Mouse (Mus musculus): ENCODE measurements around the gene Fam71d. TPM values are rescaled to one million over a fixed set of nuclear protein-coding genes. Genes with fewer than 3 reads are reported as not detected.

Gene Fam71d
- polyA plus RNA-seq, 1 experiment, result not detected

GRCm38 (mm10) chr12:78761979-78762378 is 70.6 kb downstream of the Fam71d start:
- peaks cover 9% of the 10 kb centered on the region for H3K36me3 ChIP-seq (replicated peaks; ENCODE audit: low read length)
- no peaks in the 10 kb centered on the region for H3K9me3 ChIP-seq
- no peak overlapping the region for H3K4me3 ChIP-seq (replicated peaks)
- peaks cover 12% of the 10 kb centered on the region; the same call in 1 of the 2 replicates for H3K4me1 ChIP-seq
- TF ChIP-seq FLI1 (IDR thresholded peaks at IDR 0.05; ENCODE audit: low read length), result no peak
- no peak for TF ChIP-seq GATA1 (IDR thresholded peaks at IDR 0.05; ENCODE audit: borderline replicate concordance, low read length)
- no peaks in the 10 kb centered on the region for H3K27me3 ChIP-seq (replicated peaks)

- H3K4me1 ChIP-seq, result peaks cover 39% of the 10 kb centered on the region
- no peaks in the 10 kb centered on the region for H3K27me3 ChIP-seq (replicated peaks)
- no peak overlapping the region for H3K4me3 ChIP-seq (replicated peaks)
- TF ChIP-seq FLI1 (IDR thresholded peaks at IDR 0.05; ENCODE audit: low read length), result no peak
- no peak for TF ChIP-seq GATA1 (IDR thresholded peaks at IDR 0.05; ENCODE audit: borderline replicate concordance, low read length)
- no peaks in the 10 kb centered on the region for H3K9me3 ChIP-seq
- H3K36me3 ChIP-seq (replicated peaks; ENCODE audit: low read length), result peaks cover 8% of the 10 kb centered on the region
These were observed 77.8 kb downstream of the Fam71d start for GRCm38 (mm10) chr12:78769031-78769713.

- H3K4me1 ChIP-seq, result peaks cover 43% of the 10 kb centered on the region
- no peaks in the 10 kb centered on the region for H3K27me3 ChIP-seq (replicated peaks)
- H3K36me3 ChIP-seq (replicated peaks; ENCODE audit: low read length), result peaks cover 6% of the 10 kb centered on the region
- no peaks in the 10 kb centered on the region for H3K9me3 ChIP-seq
- H3K4me3 ChIP-seq (replicated peaks), result peak overlapping the region; percentile 3
- TF ChIP-seq FLI1 (IDR thresholded peaks at IDR 0.05; ENCODE audit: low read length), result no peak
These were observed 81.9 kb downstream of the Fam71d start for GRCm38 (mm10) chr12:78773211-78773610.

GRCm38 (mm10) chr12:78777916-78778315 is 86.6 kb downstream of the Fam71d start:
- TF ChIP-seq FLI1 (IDR thresholded peaks at IDR 0.05; ENCODE audit: low read length), result no peak
- no peak for TF ChIP-seq GATA1 (IDR thresholded peaks at IDR 0.05; ENCODE audit: borderline replicate concordance, low read length)
- H3K27me3 ChIP-seq (replicated peaks), result no peaks in the 10 kb centered on the region
- H3K4me3 ChIP-seq (replicated peaks), result no peak overlapping the region
- H3K36me3 ChIP-seq (replicated peaks; ENCODE audit: low read length), result peaks cover 17% of the 10 kb centered on the region
- no peaks in the 10 kb centered on the region for H3K9me3 ChIP-seq
- H3K4me1 ChIP-seq, result peaks cover 27% of the 10 kb centered on the region

- Histone ChIP-seq H3K27me3 (replicated peaks) (no peaks in the 10 kb centered on the region), H3K9me3 (no peaks in the 10 kb centered on the region), H3K4me3 (replicated peaks) (no peak overlapping the region), H3K36me3 (replicated peaks; ENCODE audit: low read length) (peaks cover 17% of the 10 kb centered on the region), H3K4me1 (peaks cover 21% of the 10 kb centered on the region)
- TF ChIP-seq FLI1 (IDR thresholded peaks at IDR 0.05; ENCODE audit: low read length) (no peak), GATA1 (IDR thresholded peaks at IDR 0.05; ENCODE audit: borderline replicate concordance, low read length) (no peak)
These were observed 87.2 kb downstream of the Fam71d start for GRCm38 (mm10) chr12:78778423-78779067.

Other genes starting within 250 kb of the Fam71d start
- 1.6 TPM in 1 of 2 replicates, not detected in the other for gene Mpp5, start 57.4 kb downstream of the Fam71d start, polyA plus RNA-seq (2012; ENCODE audit: insufficient read depth, low replicate concordance)
- 0.60 and 8.3 TPM in 2 replicates for gene Atp6v1d, start 170.1 kb downstream of the Fam71d start, polyA plus RNA-seq (2012; ENCODE audit: insufficient read depth, low replicate concordance)
- gene Eif2s1, start 170.3 kb downstream of the Fam71d start, polyA plus RNA-seq (2012; ENCODE audit: insufficient read depth, low replicate concordance), result 0.48 and 13.8 TPM in 2 replicates
- 0.67 TPM in 1 of 2 replicates, not detected in the other for gene Plek2, start 215.4 kb downstream of the Fam71d start, polyA plus RNA-seq (2012; ENCODE audit: insufficient read depth, low replicate concordance)